Mouse (Mus musculus): Measurements from ENCODE around the gene Mical3. TPM values are rescaled to one million over a fixed set of nuclear protein-coding genes. Genes with fewer than 3 reads are reported as not detected.

Mical3 gene
- polyA plus RNA-seq, 1 experiment from 2014 or later: 6.7 TPM

DNA sequence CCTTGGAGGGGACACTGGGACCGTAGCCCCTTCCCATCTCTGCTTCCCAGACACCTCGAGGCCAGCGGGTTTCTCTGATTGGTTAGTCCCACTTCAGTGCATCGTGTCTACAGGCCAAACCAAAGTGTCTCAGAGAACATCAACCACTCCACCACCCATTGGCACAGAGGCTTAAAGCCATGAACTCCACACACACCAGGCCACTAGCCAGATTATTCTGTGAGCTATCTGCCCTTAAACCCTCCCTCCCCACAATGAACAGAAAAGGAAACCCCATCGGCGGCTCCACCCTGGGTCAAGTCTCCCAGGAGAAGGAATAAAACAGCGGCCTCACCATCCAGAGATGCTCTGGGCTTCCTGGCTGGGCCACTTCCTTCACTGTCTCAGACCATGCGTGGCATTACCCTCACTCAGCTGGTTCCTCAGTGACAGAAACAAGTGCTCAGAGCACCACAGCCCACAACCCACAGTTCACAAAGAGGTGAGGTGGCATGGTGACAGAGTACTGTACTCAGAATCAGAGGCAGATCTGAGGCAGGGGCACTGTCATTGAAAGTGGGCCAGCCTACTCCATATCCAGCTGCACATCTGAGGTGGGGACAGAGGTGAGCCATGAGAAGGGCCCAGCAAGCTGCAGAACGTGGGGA lies 60.1 kb downstream of the Mical3 start:
- no peaks in the 10 kb centered on the region for H3K27me3 ChIP-seq (replicated peaks)
- peaks cover 19% of the 10 kb centered on the region for H3K4me1 ChIP-seq (replicated peaks)
- H3K4me2 ChIP-seq (replicated peaks): no peak overlapping the region
- 71% methylated on average over 9 of the region's 9 CpGs for WGBS
- H3K9ac ChIP-seq: no peak overlapping the region
- H3K27ac ChIP-seq: no peak overlapping the region
- H3K9me3 ChIP-seq: no peaks in the 10 kb centered on the region
- no peaks in the 10 kb centered on the region for H3K36me3 ChIP-seq
- ATAC-seq: no peak
- H3K4me3 ChIP-seq (replicated peaks): no peak overlapping the region

DNA sequence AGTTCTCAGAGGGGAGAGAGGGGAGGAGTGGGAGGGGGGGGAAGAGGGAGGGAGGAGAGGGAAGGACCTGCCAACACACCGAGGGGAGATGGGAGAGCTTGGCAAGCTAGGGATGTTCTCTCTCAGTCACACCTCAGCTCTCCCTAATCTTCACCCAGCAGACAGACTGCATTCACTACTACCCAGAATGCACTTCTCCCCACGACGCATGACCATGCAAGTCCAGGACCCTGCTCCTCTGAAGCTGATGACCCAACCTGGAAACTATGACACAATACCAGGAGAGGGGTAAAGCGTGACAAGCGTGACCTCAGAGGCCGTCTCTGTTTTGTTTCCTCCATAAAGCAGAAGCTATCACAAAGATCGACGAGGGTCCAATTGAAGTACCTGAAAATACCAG lies 61.6 kb downstream of the Mical3 start:
- no peaks in the 10 kb centered on the region for H3K27me3 ChIP-seq (replicated peaks)
- no peak overlapping the region for H3K4me2 ChIP-seq (replicated peaks)
- peaks cover 21% of the 10 kb centered on the region for H3K4me1 ChIP-seq (replicated peaks)
- no peak for ATAC-seq
- H3K4me3 ChIP-seq (replicated peaks): no peak overlapping the region
- no peak overlapping the region for H3K9ac ChIP-seq
- no peaks in the 10 kb centered on the region for H3K9me3 ChIP-seq
- H3K36me3 ChIP-seq: no peaks in the 10 kb centered on the region
- H3K27ac ChIP-seq: no peak overlapping the region
- WGBS: 83% methylated on average over 8 of the region's 8 CpGs

DNA sequence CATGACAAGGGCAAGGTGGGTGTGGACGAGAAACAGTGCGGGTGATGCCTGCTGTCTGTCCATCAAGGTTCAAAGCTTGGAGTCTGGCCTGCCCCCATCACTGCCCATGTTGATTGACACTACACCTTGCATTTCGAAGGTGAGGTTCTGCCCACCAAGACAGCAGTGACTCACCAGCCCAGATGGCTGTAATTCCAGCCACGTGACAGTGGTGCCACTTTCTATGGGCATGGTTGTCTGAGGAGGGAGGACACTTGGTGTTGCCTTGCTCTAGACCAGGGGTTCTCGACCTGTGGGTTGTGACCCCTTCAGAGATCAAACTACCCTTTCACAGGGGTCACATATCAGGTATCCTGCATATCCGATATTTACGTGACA lies 62.7 kb downstream of the Mical3 start:
- Histone ChIP-seq H3K4me1 (replicated peaks) (peaks cover 27% of the 10 kb centered on the region), H3K27ac (0 out of 2 replicates have a peak overlapping the region, but pooled peaks have one; percentile 1), H3K36me3 (no peaks in the 10 kb centered on the region), H3K4me3 (replicated peaks) (no peak overlapping the region), H3K4me2 (replicated peaks) (no peak overlapping the region), H3K9ac (no peak overlapping the region), H3K9me3 (no peaks in the 10 kb centered on the region), H3K27me3 (replicated peaks) (no peaks in the 10 kb centered on the region)
- no peak; the same call in 1 of the 2 replicates for ATAC-seq
- WGBS: 75% methylated on average over 7 of the region's 7 CpGs

DNA sequence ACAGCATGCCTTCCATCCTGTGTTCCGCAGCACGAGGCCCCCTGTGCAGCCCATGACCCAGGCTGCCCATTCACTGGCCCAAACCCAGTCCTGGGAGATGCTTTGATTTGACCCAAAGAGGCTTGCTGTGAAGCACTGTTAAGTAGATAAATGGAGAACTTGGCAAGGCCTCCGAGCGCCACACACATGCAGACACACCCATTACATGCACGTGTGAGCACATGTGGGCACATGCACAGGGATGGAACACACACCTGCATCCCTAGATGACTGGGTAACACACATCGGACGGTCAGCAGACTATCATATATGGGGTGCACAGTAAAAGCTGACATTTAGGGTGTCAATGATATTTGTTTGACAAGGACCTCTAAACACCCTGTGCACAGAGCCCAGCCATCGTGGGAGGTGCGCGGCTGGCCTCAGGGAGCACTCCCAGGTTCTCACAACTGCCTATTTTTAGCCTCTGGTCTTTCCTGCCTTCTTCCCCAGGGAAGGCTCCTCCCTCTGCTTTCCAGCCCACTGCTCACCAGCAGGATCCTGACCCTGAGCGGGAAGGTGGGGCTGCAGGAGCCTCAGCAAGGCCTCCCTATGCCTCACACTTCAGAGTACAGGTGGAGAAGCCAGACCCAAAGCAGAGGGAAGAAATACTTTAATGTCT lies 63.2 kb downstream of the Mical3 start:
- Histone ChIP-seq H3K9ac (no peak overlapping the region), H3K4me1 (replicated peaks) (peaks cover 27% of the 10 kb centered on the region), H3K27ac (0 out of 2 replicates have a peak overlapping the region, but pooled peaks have one; percentile 1), H3K4me3 (replicated peaks) (no peak overlapping the region), H3K27me3 (replicated peaks) (no peaks in the 10 kb centered on the region), H3K9me3 (no peaks in the 10 kb centered on the region), H3K36me3 (no peaks in the 10 kb centered on the region), H3K4me2 (replicated peaks) (no peak overlapping the region)
- WGBS: 56% methylated on average over 11 of the region's 11 CpGs
- peak; percentile 32 for ATAC-seq

DNA sequence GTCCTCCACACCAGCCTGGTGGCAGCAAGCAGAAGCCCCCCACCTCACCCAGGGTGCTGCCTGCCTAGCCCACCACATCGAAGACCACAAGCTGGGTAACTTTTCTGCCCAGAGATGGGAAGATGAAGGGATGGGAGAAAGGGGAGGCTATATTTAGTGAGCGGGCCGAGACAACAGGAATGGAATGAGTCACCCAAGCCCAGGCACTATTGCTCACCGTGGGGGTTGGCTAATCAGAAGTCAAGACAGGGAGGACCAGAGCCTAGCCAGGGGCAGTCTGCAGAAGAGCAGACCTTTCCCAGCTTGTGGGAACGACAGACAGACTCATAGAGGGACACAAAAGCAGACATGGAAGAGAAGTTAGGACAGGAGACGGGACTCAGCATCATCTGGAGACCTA lies 64.0 kb downstream of the Mical3 start:
- Histone ChIP-seq H3K4me2 (replicated peaks) (no peak overlapping the region), H3K4me3 (replicated peaks) (no peak overlapping the region), H3K27ac (no peak overlapping the region), H3K36me3 (no peaks in the 10 kb centered on the region), H3K9me3 (no peaks in the 10 kb centered on the region), H3K9ac (no peak overlapping the region), H3K4me1 (replicated peaks) (peaks cover 27% of the 10 kb centered on the region), H3K27me3 (replicated peaks) (no peaks in the 10 kb centered on the region)
- 49% methylated on average over 6 of the region's 6 CpGs for WGBS
- no peak for ATAC-seq

DNA sequence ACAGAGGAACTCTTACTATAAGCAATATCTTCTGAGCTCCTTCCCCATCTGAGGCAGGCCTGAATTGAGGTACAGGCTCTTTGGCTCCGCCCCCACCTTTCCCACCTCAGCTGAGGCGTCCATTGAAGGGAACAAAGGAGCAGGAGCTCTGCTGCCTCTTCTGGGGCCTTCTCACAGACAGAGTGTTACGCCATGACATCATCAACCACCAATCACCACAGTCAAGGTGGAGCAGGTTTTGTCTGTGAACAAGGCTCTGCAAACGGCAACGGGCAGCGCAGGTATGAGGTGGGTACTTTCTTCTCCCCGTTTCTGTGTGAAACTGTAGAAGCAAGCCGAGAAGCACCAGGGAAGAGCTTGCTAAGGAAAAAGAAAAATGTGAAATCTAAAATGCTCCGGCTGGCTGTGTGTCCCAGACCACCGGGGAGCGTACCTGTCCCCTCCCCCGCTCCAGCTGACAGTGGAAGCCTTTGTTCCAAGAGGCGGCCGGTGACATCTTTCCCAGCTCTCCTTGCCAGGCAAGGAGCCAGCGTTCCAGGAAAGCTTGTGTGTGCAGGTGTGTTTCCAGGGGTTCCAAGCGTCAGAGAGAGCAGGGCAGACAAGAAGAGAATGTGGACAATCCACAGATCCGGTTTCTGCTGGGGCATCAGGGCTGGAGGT lies 66.3 kb downstream of the Mical3 start:
- no peaks in the 10 kb centered on the region for H3K9me3 ChIP-seq
- peak overlapping the region; percentile 48 for H3K4me2 ChIP-seq (replicated peaks)
- H3K9ac ChIP-seq: peak overlapping the region; percentile 34; the same call in 1 of the 2 replicates
- H3K4me1 ChIP-seq (replicated peaks): peaks cover 27% of the 10 kb centered on the region
- H3K27ac ChIP-seq: peak overlapping the region; percentile 82
- no peaks in the 10 kb centered on the region for H3K36me3 ChIP-seq
- WGBS: 33% methylated on average over 17 of the region's 17 CpGs
- ATAC-seq: peak; percentile 90
- H3K27me3 ChIP-seq (replicated peaks): no peaks in the 10 kb centered on the region
- H3K4me3 ChIP-seq (replicated peaks): peak overlapping the region; percentile 31

DNA sequence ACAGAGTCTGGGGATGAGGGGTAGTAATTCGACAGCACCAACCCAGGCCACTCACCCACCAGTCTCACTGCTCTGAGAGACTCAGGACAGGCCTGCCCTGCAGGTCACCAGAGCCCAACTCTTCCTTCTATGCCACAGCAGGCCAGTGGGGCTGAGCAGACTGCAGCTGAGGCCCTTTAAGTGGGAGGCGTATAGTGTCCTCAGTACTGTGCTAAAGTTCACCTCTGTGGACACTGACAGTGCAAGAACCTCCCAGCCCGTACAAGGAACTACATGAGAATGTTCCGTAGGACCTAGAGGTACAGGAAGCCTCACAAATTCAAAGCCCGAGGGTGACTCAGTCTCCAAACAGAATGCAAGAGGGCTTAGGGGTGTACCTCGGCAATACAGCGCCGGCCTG lies 67.0 kb downstream of the Mical3 start:
- no peaks in the 10 kb centered on the region for H3K9me3 ChIP-seq
- ATAC-seq: peak; percentile 83
- no peak overlapping the region for H3K4me3 ChIP-seq (replicated peaks)
- WGBS: 55% methylated on average over 8 of the region's 8 CpGs
- peak overlapping the region; percentile 82 for H3K27ac ChIP-seq
- peak overlapping the region; percentile 34; the same call in 1 of the 2 replicates for H3K9ac ChIP-seq
- H3K27me3 ChIP-seq (replicated peaks): no peaks in the 10 kb centered on the region
- no peaks in the 10 kb centered on the region for H3K36me3 ChIP-seq
- peaks cover 27% of the 10 kb centered on the region for H3K4me1 ChIP-seq (replicated peaks)
- peak overlapping the region; percentile 48 for H3K4me2 ChIP-seq (replicated peaks)

DNA sequence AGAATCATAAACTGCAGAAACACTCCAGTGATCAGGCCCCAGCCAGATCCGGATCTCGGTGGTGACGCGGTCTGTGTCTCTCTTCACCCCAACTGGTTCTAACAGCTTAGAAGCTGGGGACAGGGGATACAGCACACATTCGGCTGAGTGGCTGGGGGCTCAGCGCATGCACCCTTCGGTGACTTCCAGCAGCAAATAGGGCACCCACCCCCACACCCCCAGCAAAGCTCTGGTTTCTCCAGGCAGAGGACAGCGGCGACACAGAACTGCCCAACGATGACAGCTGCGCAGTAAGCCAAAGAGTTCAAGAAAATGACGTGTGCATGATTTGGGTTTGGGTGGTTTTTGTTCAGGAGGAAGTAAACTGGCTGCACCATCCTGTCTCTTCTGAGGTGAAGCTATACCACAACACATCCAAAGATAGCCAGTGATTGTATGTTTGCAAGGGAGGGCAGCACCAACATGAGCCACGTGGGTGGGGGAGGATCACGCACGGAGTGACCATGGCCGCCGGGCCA lies 67.8 kb downstream of the Mical3 start:
- no peak overlapping the region for H3K4me2 ChIP-seq (replicated peaks)
- WGBS: 87% methylated on average over 17 of the region's 17 CpGs
- H3K27me3 ChIP-seq (replicated peaks): no peaks in the 10 kb centered on the region
- H3K4me3 ChIP-seq (replicated peaks): no peak overlapping the region
- peaks cover 24% of the 10 kb centered on the region for H3K4me1 ChIP-seq (replicated peaks)
- ATAC-seq: no peak
- no peak overlapping the region for H3K9ac ChIP-seq
- no peak overlapping the region for H3K27ac ChIP-seq
- H3K9me3 ChIP-seq: no peaks in the 10 kb centered on the region
- no peaks in the 10 kb centered on the region for H3K36me3 ChIP-seq

DNA sequence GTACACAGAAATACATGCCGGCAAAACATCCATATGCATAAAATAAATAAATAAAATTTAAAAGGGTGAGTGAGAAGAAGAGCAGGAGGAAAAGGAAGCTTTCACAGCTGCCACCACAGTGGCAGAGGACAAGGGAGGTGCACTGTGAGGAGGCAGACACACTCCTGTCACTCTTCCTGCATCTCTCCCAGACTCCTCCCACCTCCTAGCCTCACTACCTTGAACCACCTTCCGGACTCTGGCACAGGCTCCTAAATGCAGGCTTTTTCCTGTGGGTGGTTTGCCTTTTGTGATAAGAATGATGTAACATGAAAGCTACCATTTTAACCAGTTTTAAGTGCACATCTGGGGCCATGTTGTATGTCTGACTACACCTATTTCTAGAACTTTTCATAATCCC lies 72.8 kb downstream of the Mical3 start:
- H3K36me3 ChIP-seq: no peaks in the 10 kb centered on the region
- no peaks in the 10 kb centered on the region for H3K9me3 ChIP-seq
- H3K27me3 ChIP-seq (replicated peaks): no peaks in the 10 kb centered on the region
- 86% methylated on average over 2 of the region's 2 CpGs for WGBS
- H3K9ac ChIP-seq: no peak overlapping the region
- no peak overlapping the region for H3K4me3 ChIP-seq (replicated peaks)
- ATAC-seq: no peak
- 0 out of 2 replicates have a peak, but pooled peaks cover 2% of the 10 kb centered on the region for H3K4me1 ChIP-seq (replicated peaks)
- H3K27ac ChIP-seq: no peak overlapping the region
- H3K4me2 ChIP-seq (replicated peaks): no peak overlapping the region

DNA sequence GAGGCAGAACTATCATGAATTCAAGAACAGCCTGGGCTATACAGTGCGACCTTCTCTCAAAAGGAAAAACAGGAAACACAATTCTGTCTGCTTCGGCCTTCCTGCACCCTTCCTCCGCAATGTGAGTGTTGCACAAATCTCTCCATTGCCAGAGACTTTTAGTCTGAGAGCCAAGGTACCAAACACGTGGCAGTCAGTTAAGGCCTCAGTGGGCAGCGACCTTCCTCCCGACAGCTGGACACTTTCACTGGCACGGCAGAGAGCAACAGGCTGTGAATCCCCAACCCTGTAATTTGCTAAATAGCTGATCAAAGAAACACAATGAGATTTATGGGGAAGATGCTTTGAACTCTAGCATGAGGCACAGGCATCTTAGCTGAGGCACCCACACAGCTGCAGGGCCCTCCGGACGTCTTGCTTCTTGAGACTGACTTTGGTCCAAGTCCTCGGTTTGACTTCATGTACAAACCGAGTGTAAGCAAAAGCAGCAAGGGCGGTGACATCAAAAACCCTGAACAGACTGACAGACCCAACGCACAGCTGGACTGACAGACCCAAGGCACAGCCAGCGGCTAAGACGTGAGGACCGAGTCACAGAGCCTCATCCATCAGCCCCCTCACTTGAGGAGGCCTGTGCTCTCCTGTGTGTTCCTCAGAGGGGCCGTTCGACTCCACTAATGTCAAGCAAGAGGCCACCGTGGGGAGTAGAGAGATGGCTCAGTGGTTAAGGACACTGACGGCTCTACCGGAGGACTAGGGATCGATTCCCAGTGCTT lies 73.4 kb downstream of the Mical3 start:
- H3K27ac ChIP-seq: no peak overlapping the region
- no peaks in the 10 kb centered on the region for H3K9me3 ChIP-seq
- WGBS: 72% methylated on average over 22 of the region's 22 CpGs
- no peak overlapping the region for H3K4me3 ChIP-seq (replicated peaks)
- no peak overlapping the region for H3K4me2 ChIP-seq (replicated peaks)
- no peaks in the 10 kb centered on the region for H3K36me3 ChIP-seq
- ATAC-seq: no peak
- H3K4me1 ChIP-seq (replicated peaks): 0 out of 2 replicates have a peak, but pooled peaks cover 2% of the 10 kb centered on the region
- no peak overlapping the region for H3K9ac ChIP-seq
- no peaks in the 10 kb centered on the region for H3K27me3 ChIP-seq (replicated peaks)

DNA sequence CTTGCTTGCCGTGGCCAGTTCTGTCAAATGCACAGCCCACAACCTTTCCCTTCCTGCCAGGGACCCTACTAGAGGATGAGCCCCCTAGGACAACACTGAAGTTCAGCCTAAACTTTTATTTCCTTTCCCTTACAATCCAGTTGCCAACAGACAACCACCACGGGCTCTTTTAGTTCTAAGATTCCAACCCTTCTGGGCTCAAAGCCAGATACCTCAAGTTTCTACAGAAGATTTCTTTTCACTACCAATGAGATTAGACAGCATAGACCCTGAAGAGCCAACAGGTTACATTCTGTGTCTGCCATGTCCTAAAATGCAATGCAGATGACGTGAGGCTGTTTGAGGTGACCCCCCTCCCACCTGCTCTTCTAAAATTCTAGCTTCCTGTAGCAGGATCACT lies 75.3 kb downstream of the Mical3 start:
- Histone ChIP-seq H3K27ac (no peak overlapping the region), H3K36me3 (no peaks in the 10 kb centered on the region), H3K27me3 (replicated peaks) (no peaks in the 10 kb centered on the region), H3K9me3 (no peaks in the 10 kb centered on the region), H3K4me1 (replicated peaks) (0 out of 2 replicates have a peak, but pooled peaks cover 2% of the 10 kb centered on the region), H3K9ac (no peak overlapping the region), H3K4me3 (replicated peaks) (no peak overlapping the region), H3K4me2 (replicated peaks) (no peak overlapping the region)
- no peak for ATAC-seq
- WGBS: 58% methylated on average over 3 of the region's 3 CpGs

DNA sequence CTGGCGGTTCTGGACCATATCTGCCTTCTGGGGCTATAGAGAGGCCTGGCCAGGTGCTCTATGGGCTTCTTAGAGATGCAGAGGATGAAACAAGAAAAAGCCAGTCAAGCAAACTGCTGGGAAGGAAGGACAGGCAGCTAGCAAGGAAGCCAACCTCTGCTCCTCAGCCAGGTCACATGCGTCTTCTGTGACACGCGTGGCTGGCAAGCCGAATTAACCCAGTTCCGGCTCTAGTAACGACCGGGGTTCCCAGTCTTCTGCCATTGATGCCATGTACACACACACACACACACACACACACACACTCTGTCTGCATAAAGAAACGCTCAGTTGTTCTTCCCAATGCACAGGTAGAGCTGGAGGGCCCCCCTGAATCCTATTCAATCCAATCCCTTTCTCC lies 75.9 kb downstream of the Mical3 start:
- WGBS: 94% methylated on average over 9 of the region's 9 CpGs
- Histone ChIP-seq H3K36me3 (no peaks in the 10 kb centered on the region), H3K27ac (no peak overlapping the region)

More for the DNA sequence above, 75.9 kb downstream of the Mical3 start:
- Histone ChIP-seq H3K9ac (no peak overlapping the region), H3K27me3 (replicated peaks) (no peaks in the 10 kb centered on the region), H3K4me2 (replicated peaks) (no peak overlapping the region), H3K4me1 (replicated peaks) (0 out of 2 replicates have a peak, but pooled peaks cover 2% of the 10 kb centered on the region), H3K9me3 (no peaks in the 10 kb centered on the region), H3K4me3 (replicated peaks) (no peak overlapping the region)
- no peak for ATAC-seq
